Mouse (Mus musculus): ENCODE measurements at regions not wholly inside any gene's neighbourhood (a gene's known extent, or its start where the extent isn't known, plus 50 kb on each side); places are given as distances from the start of the nearest gene placed in this dataset.

- CTCF ChIA-PET = no interaction called here
- POLR2A ChIA-PET = interaction anchor here in 1 of 4 experiments (5.9 kb wide), 1 partner anchor 143 kb away, joined by 46 read pairs; the partner anchor contains the start of gene Nabp1
Observed at GRCm38 (mm10) chr1:51621062-51621461, 142.8 kb upstream of the Nabp1 start.

- ChIA-PET CTCF (no interaction called here), POLR2A (interaction anchor here in 1 of 4 experiments (1.3 kb wide), 1 partner anchor 139 kb away, joined by 4 read pairs; the partner anchor contains the start of gene Nabp1)
Observed at GRCm38 (mm10) chr1:51617502-51618251, 139.5 kb upstream of the Nabp1 start.

GRCm38 (mm10) chr1:51616091-51616490 lies 137.9 kb upstream of the Nabp1 start:
- CTCF ChIA-PET = interaction anchor here (0.5 to 2.2 kb wide), 21 partner anchors 8 to 395 kb away, joined by 3 to 10 read pairs (median 3); no protein-coding TSS in a partner anchor

GRCm38 (mm10) chr1:51615523-51615922 lies 137.3 kb upstream of the Nabp1 start:
- ChIA-PET POLR2A (interaction anchor here in 2 of 4 experiments (0.6 to 1.3 kb wide), 2 partner anchors 137 to 150 kb away, joined by 3 to 4 read pairs; partner anchors contain the start of gene Nabp1 (in 1 of the 2)), CTCF (interaction anchor here (0.5 to 2.2 kb wide), 22 partner anchors 9 to 391 kb away, joined by 3 to 10 read pairs (median 3); no protein-coding TSS in a partner anchor)

More at GRCm38 (mm10) chr1:51616091-51616490, 137.9 kb upstream of the Nabp1 start:
- POLR2A ChIA-PET = interaction anchor here in 1 of 4 experiments (1.3 kb wide), 1 partner anchor 138 kb away, joined by 4 read pairs; the partner anchor contains the start of gene Nabp1

GRCm38 (mm10) chr1:51614700-51615099 lies 136.5 kb upstream of the Nabp1 start:
- POLR2A ChIA-PET = interaction anchor here in 1 of 4 experiments (1.3 kb wide), 1 partner anchor 136 kb away, joined by 4 read pairs; the partner anchor contains the start of gene Nabp1
- CTCF ChIA-PET = interaction anchor here in 2 of 4 experiments (1.0 to 2.2 kb wide), 4 partner anchors 17 to 157 kb away, joined by 3 to 9 read pairs (median 4); no protein-coding TSS in a partner anchor

GRCm38 (mm10) chr1:51609295-51609694 lies 131.1 kb upstream of the Nabp1 start:
- CTCF ChIA-PET = no interaction called here
- POLR2A ChIA-PET = interaction anchor here in 1 of 4 experiments (1.3 kb wide), 2 partner anchors 10 to 131 kb away, joined by 3 to 4 read pairs; partner anchors contain the start of gene Nabp1

- POLR2A ChIA-PET = interaction anchor here in 3 of 4 experiments (1.2 to 2.4 kb wide), 3 partner anchors 129 to 148 kb away, joined by 3 to 8 read pairs (median 7); partner anchors contain the start of gene Nabp1 (in 2 of the 3)
Observed at GRCm38 (mm10) chr1:51607437-51607855, 129.2 kb upstream of the Nabp1 start.

GRCm38 (mm10) chr1:51602071-51602470 lies 123.8 kb upstream of the Nabp1 start:
- POLR2A ChIA-PET = interaction anchor here in 2 of 4 experiments (0.6 to 1.4 kb wide), 2 partner anchors 124 to 595 kb away, joined by 5 to 9 read pairs; partner anchors contain the start of gene Nabp1 (in 1 of the 2)
- CTCF ChIA-PET = interaction anchor here in 1 of 4 experiments (1.5 kb wide), 1 partner anchor 13 kb away, joined by 3 read pairs; no protein-coding TSS in a partner anchor

More at GRCm38 (mm10) chr1:51607437-51607855, 129.2 kb upstream of the Nabp1 start:
- CTCF ChIA-PET = interaction anchor here in 2 of 4 experiments (0.5 to 2.0 kb wide), 2 partner anchors 10 to 64 kb away, joined by 5 read pairs; no protein-coding TSS in a partner anchor

GRCm38 (mm10) chr1:51600425-51600824 lies 122.2 kb upstream of the Nabp1 start:
- CTCF ChIA-PET = interaction anchor here (0.6 to 2.4 kb wide), 15 partner anchors 8 to 525 kb away, joined by 3 to 12 read pairs (median 3); no protein-coding TSS in a partner anchor

GRCm38 (mm10) chr1:51596935-51597820 lies 119.0 kb upstream of the Nabp1 start:
- POLR2A ChIA-PET = interaction anchor here (0.8 to 6.4 kb wide), 9 partner anchors 119 to 176 kb away, joined by 3 to 33 read pairs (median 3); partner anchors contain the start of gene Nabp1 (in 4 of the 4)
- CTCF ChIA-PET = interaction anchor here (0.5 to 3.3 kb wide), 43 partner anchors 10 to 789 kb away, joined by 3 to 28 read pairs (median 4); partner anchors contain the start of gene Nabp1 (in 2 of the 4)

More at GRCm38 (mm10) chr1:51600425-51600824, 122.2 kb upstream of the Nabp1 start:
- POLR2A ChIA-PET = interaction anchor here in 3 of 4 experiments (0.6 to 1.4 kb wide), 5 partner anchors 78 to 451 kb away, joined by 3 to 4 read pairs (median 3); partner anchors contain the start of gene Nabp1 (in 1 of the 3)

GRCm38 (mm10) chr1:51594666-51595065 lies 116.4 kb upstream of the Nabp1 start:
- ChIA-PET POLR2A (interaction anchor here in 2 of 4 experiments (1.1 to 6.4 kb wide), 3 partner anchors 116 to 117 kb away, joined by 3 to 33 read pairs (median 4); partner anchors contain the start of gene Nabp1 (in 2 of the 2)), CTCF (interaction anchor here in 2 of 4 experiments (0.6 to 1.6 kb wide), 3 partner anchors 21 to 66 kb away, joined by 3 read pairs; no protein-coding TSS in a partner anchor)

- CTCF ChIA-PET = interaction anchor here in 2 of 4 experiments (0.6 to 1.6 kb wide), 2 partner anchors 22 to 67 kb away, joined by 3 read pairs; no protein-coding TSS in a partner anchor
Observed at GRCm38 (mm10) chr1:51593621-51594441, 115.6 kb upstream of the Nabp1 start.

GRCm38 (mm10) chr1:51591886-51592285 lies 113.7 kb upstream of the Nabp1 start:
- ChIA-PET CTCF (interaction anchor here in 3 of 4 experiments (0.6 to 1.1 kb wide), 3 partner anchors 8 to 132 kb away, joined by 3 to 4 read pairs (median 3); no protein-coding TSS in a partner anchor), POLR2A (interaction anchor here in 2 of 4 experiments (0.9 to 2.1 kb wide), 2 partner anchors 113 kb away, joined by 3 to 10 read pairs; partner anchors contain the start of gene Nabp1 (in 2 of the 2))

More at GRCm38 (mm10) chr1:51593621-51594441, 115.6 kb upstream of the Nabp1 start:
- POLR2A ChIA-PET = interaction anchor here (0.6 to 6.4 kb wide), 4 partner anchors 9 to 128 kb away, joined by 3 to 33 read pairs (median 4); partner anchors contain the start of gene Nabp1 (in 2 of the 4)

- CTCF ChIA-PET = interaction anchor here in 1 of 4 experiments (1.1 kb wide), 1 partner anchor 10 kb away, joined by 3 read pairs; no protein-coding TSS in a partner anchor
- POLR2A ChIA-PET = interaction anchor here in 2 of 4 experiments (1.3 to 2.1 kb wide), 2 partner anchors 112 kb away, joined by 3 to 10 read pairs; partner anchors contain the start of gene Nabp1 (in 2 of the 2)
Observed at GRCm38 (mm10) chr1:51590606-51591400, 112.6 kb upstream of the Nabp1 start.

GRCm38 (mm10) chr1:51584925-51585424 lies 106.8 kb upstream of the Nabp1 start:
- ChIA-PET CTCF (interaction anchor here in 1 of 4 experiments (1.3 kb wide), 1 partner anchor 12 kb away, joined by 4 read pairs; no protein-coding TSS in a partner anchor), POLR2A (interaction anchor here in 2 of 4 experiments (1.3 to 3.1 kb wide), 2 partner anchors 9 to 106 kb away, joined by 3 to 15 read pairs; partner anchors contain the start of gene Nabp1 (in 1 of the 2))

Data from embryonic stem cell, embryonic (primary cell).